10 mouse cellular contexts compared by ENCODE assay signal in the genomic region with DNA sequence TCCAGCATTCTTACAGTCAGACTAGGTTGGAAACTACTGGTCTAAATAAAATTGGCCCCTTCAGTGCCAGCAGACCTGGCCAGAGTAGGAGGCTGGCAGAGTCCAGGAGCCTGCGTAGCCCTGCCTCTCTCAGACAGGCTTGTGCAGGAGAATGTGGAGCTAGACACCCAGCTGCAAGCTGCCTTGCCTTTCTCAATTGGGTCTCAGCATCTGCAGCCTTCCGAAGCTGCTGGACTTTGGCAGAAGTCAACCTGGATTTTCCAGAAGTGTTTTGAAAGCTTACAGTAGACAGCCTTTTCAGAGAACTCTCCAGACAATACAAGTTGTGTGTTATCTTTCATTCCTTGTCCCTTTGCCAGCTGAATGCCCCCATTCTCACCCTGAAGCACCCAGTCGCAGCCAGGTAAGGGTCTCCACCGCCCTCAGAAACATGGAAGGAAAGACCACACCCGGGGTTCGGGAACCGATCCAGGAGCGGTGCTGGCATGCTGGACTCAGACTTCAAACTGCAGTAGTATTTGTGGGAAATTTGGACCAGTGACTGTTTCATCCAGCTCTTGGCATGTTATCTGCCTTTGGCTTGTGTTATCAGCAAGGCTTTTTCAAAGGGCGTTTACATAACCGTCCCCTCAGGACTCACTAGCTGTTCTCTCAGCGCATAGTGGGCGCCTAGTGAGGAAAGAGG.
DNase-seq lines count a peak whose midpoint lies in the region; ATAC-seq and TF ChIP-seq lines count a peak whose summit lies in the region.
"Had no signal": no experiment of that assay in that cellular context is flagged by ENCODE, and none has a peak within 500 bp of the region (broad histone marks: within the 10 kb centered on the region; RNA-seq: fewer than 3 reads in every experiment).

No protein-coding gene starts in this region.

- no peak; the same call in 1 of the 2 replicates for ATAC-seq in heart, embryonic 16.5 days (replicated peaks; ENCODE audit: extremely low read depth, insufficient read depth, low FRiP score)
- no peak for ATAC-seq in intestine, embryonic 15.5 days

- TF ChIP-seq CTCF in lung, adult 2 months (IDR thresholded peaks at IDR 0.05; ENCODE audit: insufficient read depth, low read length): no peak

- no peaks in the 10 kb centered on the region for H3K27me3 ChIP-seq in heart, embryonic 16.5 days (ENCODE audit: control insufficient read depth, insufficient read depth, low read length)
- no peaks in the 10 kb centered on the region for H3K27me3 ChIP-seq in intestine, embryonic 15.5 days (replicated peaks)
- H3K27me3 ChIP-seq: neural tube, embryonic 12.5 days had no signal

- no peak overlapping the region for H3K4me3 ChIP-seq in lung, adult 2 months (replicated peaks; ENCODE audit: extremely low read depth, low read depth, low read length)
- H3K4me3 ChIP-seq in heart, embryonic 16.5 days (ENCODE audit: low read length): no peak overlapping the region
- H3K4me3 ChIP-seq in intestine, embryonic 15.5 days (replicated peaks): no peak overlapping the region
- H3K4me3 ChIP-seq: neural tube, embryonic 12.5 days had no signal

- H3K27ac ChIP-seq in heart, embryonic 16.5 days (ENCODE audit: low read length): peak overlapping the region; percentile 70
- H3K27ac ChIP-seq in intestine, embryonic 15.5 days: no peak overlapping the region
- H3K27ac ChIP-seq: kidney, postnatal 0 days; neural tube, embryonic 12.5 days had no signal

- H3K9ac ChIP-seq in heart, embryonic 16.5 days (ENCODE audit: low read length): no peak overlapping the region
- H3K9ac ChIP-seq in intestine, embryonic 15.5 days: no peak overlapping the region
- H3K9ac ChIP-seq: neural tube, embryonic 12.5 days had no signal

- H3K4me1 ChIP-seq in lung, adult 2 months (ENCODE audit: control insufficient read depth, insufficient read depth, low read length): peaks cover 8% of the 10 kb centered on the region; the same call in 1 of the 2 replicates
- H3K4me1 ChIP-seq in heart, embryonic 16.5 days (ENCODE audit: control insufficient read depth, insufficient read depth, low read length): peaks cover 23% of the 10 kb centered on the region
- H3K4me1 ChIP-seq in intestine, embryonic 15.5 days (replicated peaks): no peaks in the 10 kb centered on the region
- H3K4me1 ChIP-seq: neural tube, embryonic 12.5 days had no signal

- H3K9me3 ChIP-seq in heart, embryonic 16.5 days (replicated peaks; ENCODE audit: control insufficient read depth, low read length): no peaks in the 10 kb centered on the region
- no peaks in the 10 kb centered on the region for H3K9me3 ChIP-seq in intestine, embryonic 15.5 days
- H3K9me3 ChIP-seq: neural tube, embryonic 12.5 days had no signal

- no peaks in the 10 kb centered on the region for H3K36me3 ChIP-seq in heart, embryonic 16.5 days (ENCODE audit: control insufficient read depth, insufficient read depth)
- no peaks in the 10 kb centered on the region for H3K36me3 ChIP-seq in intestine, embryonic 15.5 days
- H3K36me3 ChIP-seq: neural tube, embryonic 12.5 days had no signal

- 0 out of 2 replicates have a peak overlapping the region, but pooled peaks have one; percentile 3 for H3K4me2 ChIP-seq in heart, embryonic 16.5 days (ENCODE audit: low read depth, low read length)
- H3K4me2 ChIP-seq in intestine, embryonic 15.5 days (replicated peaks): no peak overlapping the region
- H3K4me2 ChIP-seq: neural tube, embryonic 12.5 days had no signal

- WGBS in lung, adult 2 months: 46% methylated on average over 12 of the region's 12 CpGs
- WGBS in heart, embryonic 16.5 days: 42% methylated on average over 12 of the region's 12 CpGs
- 83% methylated on average over 12 of the region's 12 CpGs for WGBS in intestine, embryonic 15.5 days

- no peak for TF ChIP-seq POLR2A in lung, adult 2 months (IDR thresholded peaks at IDR 0.05; ENCODE audit: borderline replicate concordance, extremely low read depth, low read depth, low read length)

- DNase-seq in lung, adult 18-20 months: peak; percentile 14 to 36
- no peak for DNase-seq in lung, adult 2 months
- DNase-seq in cerebellum, postnatal 36 days: peak; percentile 10 to 24
- DNase-seq in ovary, postnatal 36 days (ENCODE audit: low spot score): peak; percentile 29
- no peak for DNase-seq in spleen, postnatal 4 days (ENCODE audit: low spot score in 2 of 2)
- DNase-seq in T-cell, adult 2 months (ENCODE audit: low spot score): no peak

Comparison
In these comparisons a context has a peak if more than half of its experiments do, and no peak if none do; other contexts are left out.
1. DNase-seq: peak in lung, adult 18-20 months (2 of 2), cerebellum, postnatal 36 days (2 of 2) and ovary, postnatal 36 days (single experiment); none in lung, adult 2 months (single experiment), spleen, postnatal 4 days (0 of 2) and T-cell, adult 2 months (single experiment).